Mouse (Mus musculus): ENCODE measurements around the gene Rp2. TPM values are rescaled to one million over a fixed set of nuclear protein-coding genes. Genes with fewer than 3 reads are reported as not detected.
"Not testable (repeated sequence)": the region's sequence is repeated elsewhere in the genome, so short reads cannot be mapped to it uniquely, and the experiment has no call there.

Rp2 gene
- polyA plus RNA-seq (2012; rRNA removed) = 6.9 and 8.1 TPM in 2 replicates

DNA sequence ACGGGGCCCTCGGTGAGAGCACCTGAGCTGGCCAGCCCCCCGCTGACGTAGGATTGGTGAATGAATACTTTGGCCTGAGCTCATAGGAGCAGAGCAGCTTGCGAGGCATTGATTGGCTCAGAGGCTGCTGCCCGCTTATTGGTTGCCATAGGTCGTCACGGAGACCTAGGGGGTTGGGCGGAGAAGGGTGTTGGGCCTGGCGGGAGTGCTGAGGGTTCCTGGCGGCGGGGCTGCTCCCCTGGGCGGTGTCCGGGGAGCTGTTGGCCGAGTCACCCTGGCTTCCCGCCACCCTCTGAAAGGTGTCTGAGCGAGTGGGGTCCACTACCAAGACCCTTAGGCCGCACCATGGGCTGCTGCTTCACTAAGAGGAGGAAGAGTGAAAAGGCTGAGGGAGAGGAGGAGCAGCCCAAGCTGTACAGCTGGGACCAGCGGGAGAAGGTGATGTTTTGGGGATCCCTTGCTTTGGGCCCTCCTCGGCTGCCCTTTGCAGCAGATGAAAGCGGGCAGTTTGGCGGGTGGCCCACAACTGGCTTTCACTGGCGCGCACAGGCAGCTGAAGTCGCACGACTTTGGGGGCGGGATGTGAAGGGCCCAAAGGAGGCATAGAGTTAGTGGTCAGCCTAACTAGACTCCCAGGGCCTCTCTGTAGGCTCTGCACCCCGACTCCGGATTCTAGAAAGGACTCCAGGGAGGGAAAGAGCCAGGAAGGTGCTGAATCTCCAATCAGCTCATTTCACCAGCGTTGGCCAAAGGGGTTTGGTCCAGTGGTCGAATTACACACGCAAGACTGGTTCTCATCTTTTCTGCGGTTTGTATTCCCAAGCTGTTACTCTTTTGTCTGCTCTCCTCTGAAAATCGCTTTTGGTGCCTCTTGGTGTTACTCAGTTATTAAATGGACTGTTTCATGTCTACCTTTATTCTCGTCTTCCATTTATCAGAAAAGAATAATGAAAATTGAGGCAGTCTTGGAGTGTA, at the start of gene Rp2:
Rp2 (plus strand) TSS at position 91 of the 975 bp plus-strand sequence.
- peak; percentile 75 for DNase-seq
- whole genome bisulfite sequencing = 22% methylated on average over 35 of the region's 35 CpGs
- H3K4me1 ChIP-seq (ENCODE audit: control insufficient read depth, insufficient read depth, low read length) = no peaks in the 10 kb centered on the region; the same call in 1 of the 2 replicates
- peak within 1 kb of the TSS; percentile 66 for H3K4me3 ChIP-seq (replicated peaks; ENCODE audit: extremely low read depth, low read depth, low read length)
- TF ChIP-seq CTCF (IDR thresholded peaks at IDR 0.05; ENCODE audit: insufficient read depth, low read length) = no peak
- peak; percentile 43; the same call in 1 of the 2 replicates for TF ChIP-seq POLR2A (IDR thresholded peaks at IDR 0.05; ENCODE audit: borderline replicate concordance, extremely low read depth, low read depth, low read length)

GRCm38 (mm10) chrX:20332756-20333155, 31.5 kb upstream of the Rp2 start:
- no peak for DNase-seq
- 40% methylated on average over 1 of the region's 1 CpGs for WGBS
- TF ChIP-seq POLR2A (IDR thresholded peaks at IDR 0.05; ENCODE audit: borderline replicate concordance, extremely low read depth, low read depth, low read length) = no peak
- TF ChIP-seq CTCF (IDR thresholded peaks at IDR 0.05; ENCODE audit: insufficient read depth, low read length) = no peak
- Histone ChIP-seq H3K4me1 (ENCODE audit: control insufficient read depth, insufficient read depth, low read length) (no peaks in the 10 kb centered on the region), H3K4me3 (replicated peaks; ENCODE audit: extremely low read depth, low read depth, low read length) (no peak overlapping the region)

- DNase-seq = peak; percentile 34
- WGBS = 12% methylated on average over 2 of the region's 2 CpGs
- TF ChIP-seq POLR2A (IDR thresholded peaks at IDR 0.05; ENCODE audit: borderline replicate concordance, extremely low read depth, low read depth, low read length) (no peak), CTCF (IDR thresholded peaks at IDR 0.05; ENCODE audit: insufficient read depth, low read length) (0 out of 2 replicates have a peak, but pooled peaks have one; percentile 28)
- no peak overlapping the region for H3K4me3 ChIP-seq (replicated peaks; ENCODE audit: extremely low read depth, low read depth, low read length)
- H3K4me1 ChIP-seq (ENCODE audit: control insufficient read depth, insufficient read depth, low read length) = no peaks in the 10 kb centered on the region
These were observed 28.6 kb upstream of the Rp2 start for GRCm38 (mm10) chrX:20335722-20336121.

DNA sequence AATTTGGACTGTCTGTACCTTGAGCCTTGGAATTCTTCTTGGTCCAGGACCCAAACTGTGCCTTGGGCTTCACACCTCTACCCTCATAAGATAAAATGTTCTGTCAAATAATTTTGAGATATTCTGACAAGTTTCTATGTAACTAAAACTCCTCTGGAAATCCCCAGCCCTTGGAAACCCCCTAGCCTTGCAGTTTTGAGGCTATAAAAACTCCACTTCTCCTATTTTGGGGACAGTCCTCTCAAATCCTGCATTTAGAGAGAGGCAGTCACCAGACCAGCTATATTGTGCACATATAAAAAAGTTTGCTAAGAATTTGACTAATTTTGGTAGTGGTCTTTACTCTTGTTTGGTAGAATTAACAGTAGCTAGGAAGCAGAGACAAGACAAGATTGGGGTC, 19.3 kb upstream of the Rp2 start:
- no peaks in the 10 kb centered on the region for H3K4me1 ChIP-seq (ENCODE audit: control insufficient read depth, insufficient read depth, low read length)

GRCm38 (mm10) chrX:20346355-20346754, 17.9 kb upstream of the Rp2 start:
- TF ChIP-seq POLR2A (IDR thresholded peaks at IDR 0.05; ENCODE audit: borderline replicate concordance, extremely low read depth, low read depth, low read length) (no peak), CTCF (IDR thresholded peaks at IDR 0.05; ENCODE audit: insufficient read depth, low read length) (no peak)
- no peak for DNase-seq
- no peaks in the 10 kb centered on the region for H3K4me1 ChIP-seq (ENCODE audit: control insufficient read depth, insufficient read depth, low read length)
- WGBS = 54% methylated on average over 3 of the region's 3 CpGs
- no peak overlapping the region for H3K4me3 ChIP-seq (replicated peaks; ENCODE audit: extremely low read depth, low read depth, low read length)

More for the DNA sequence above, 19.3 kb upstream of the Rp2 start:
- TF ChIP-seq POLR2A (IDR thresholded peaks at IDR 0.05; ENCODE audit: borderline replicate concordance, extremely low read depth, low read depth, low read length) (no peak), CTCF (IDR thresholded peaks at IDR 0.05; ENCODE audit: insufficient read depth, low read length) (no peak)
- no peak for DNase-seq
- no peak overlapping the region for H3K4me3 ChIP-seq (replicated peaks; ENCODE audit: extremely low read depth, low read depth, low read length)

DNA sequence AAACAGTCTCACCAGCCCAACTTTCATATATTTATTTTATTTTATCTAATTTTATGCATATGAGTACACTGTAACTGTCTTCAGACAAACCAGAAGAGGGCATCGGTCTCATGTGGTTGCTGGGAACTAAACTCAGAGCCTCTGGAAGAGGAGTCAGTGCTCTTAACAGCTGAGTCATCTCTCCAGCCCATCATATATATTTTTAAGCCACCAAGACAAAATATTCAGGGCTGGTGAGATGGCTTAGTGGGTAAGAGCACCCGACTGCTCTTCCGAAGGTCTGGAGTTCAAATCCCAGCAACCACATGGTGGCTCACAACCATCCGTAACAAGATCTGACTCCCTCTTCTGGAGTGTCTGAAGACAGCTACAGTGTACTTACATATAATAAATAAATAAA, 14.0 kb upstream of the Rp2 start:
- H3K4me1 ChIP-seq (ENCODE audit: control insufficient read depth, insufficient read depth, low read length); DNase-seq; H3K4me3 ChIP-seq (replicated peaks; ENCODE audit: extremely low read depth, low read depth, low read length): not testable (repeated sequence)
- WGBS = 90% methylated on average over 4 of the region's 4 CpGs

GRCm38 (mm10) chrX:20355283-20355682, 9.0 kb upstream of the Rp2 start:
- Histone ChIP-seq H3K4me1 (ENCODE audit: control insufficient read depth, insufficient read depth, low read length) (no peaks in the 10 kb centered on the region), H3K4me3 (replicated peaks; ENCODE audit: extremely low read depth, low read depth, low read length) (no peak overlapping the region)
- no peak for DNase-seq
- 80% methylated on average over 1 of the region's 1 CpGs for WGBS
- TF ChIP-seq POLR2A (IDR thresholded peaks at IDR 0.05; ENCODE audit: borderline replicate concordance, extremely low read depth, low read depth, low read length) (no peak), CTCF (IDR thresholded peaks at IDR 0.05; ENCODE audit: insufficient read depth, low read length) (no peak)

GRCm38 (mm10) chrX:20356309-20356708, 8.0 kb upstream of the Rp2 start:
- no peak overlapping the region for H3K4me3 ChIP-seq (replicated peaks; ENCODE audit: extremely low read depth, low read depth, low read length)
- 48% methylated on average over 3 of the region's 3 CpGs for WGBS
- DNase-seq = no peak
- no peak for TF ChIP-seq POLR2A (IDR thresholded peaks at IDR 0.05; ENCODE audit: borderline replicate concordance, extremely low read depth, low read depth, low read length)
- TF ChIP-seq CTCF (IDR thresholded peaks at IDR 0.05; ENCODE audit: insufficient read depth, low read length) = no peak
- H3K4me1 ChIP-seq (ENCODE audit: control insufficient read depth, insufficient read depth, low read length) = no peaks in the 10 kb centered on the region

- TF ChIP-seq POLR2A (IDR thresholded peaks at IDR 0.05; ENCODE audit: borderline replicate concordance, extremely low read depth, low read depth, low read length) = no peak
- TF ChIP-seq CTCF (IDR thresholded peaks at IDR 0.05; ENCODE audit: insufficient read depth, low read length) = no peak
- DNase-seq = no peak
- WGBS = 45% methylated on average over 1 of the region's 1 CpGs
- H3K4me1 ChIP-seq (ENCODE audit: control insufficient read depth, insufficient read depth, low read length) = no peaks in the 10 kb centered on the region; the same call in 1 of the 2 replicates
- H3K4me3 ChIP-seq (replicated peaks; ENCODE audit: extremely low read depth, low read depth, low read length) = no peak overlapping the region
These were observed 1.8 kb downstream of the Rp2 start for GRCm38 (mm10) chrX:20366036-20366435.
